Mouse (Mus musculus): ENCODE results near the gene Kank2. TPM values are rescaled to one million over a fixed set of nuclear protein-coding genes. Genes with fewer than 3 reads are reported as not detected.
"Not testable (repeated sequence)": the region's sequence is repeated elsewhere in the genome, so short reads cannot be mapped to it uniquely, and the experiment has no call there.

Gene Kank2
- polyA plus RNA-seq, 1 experiment: 44.7 TPM

DNA sequence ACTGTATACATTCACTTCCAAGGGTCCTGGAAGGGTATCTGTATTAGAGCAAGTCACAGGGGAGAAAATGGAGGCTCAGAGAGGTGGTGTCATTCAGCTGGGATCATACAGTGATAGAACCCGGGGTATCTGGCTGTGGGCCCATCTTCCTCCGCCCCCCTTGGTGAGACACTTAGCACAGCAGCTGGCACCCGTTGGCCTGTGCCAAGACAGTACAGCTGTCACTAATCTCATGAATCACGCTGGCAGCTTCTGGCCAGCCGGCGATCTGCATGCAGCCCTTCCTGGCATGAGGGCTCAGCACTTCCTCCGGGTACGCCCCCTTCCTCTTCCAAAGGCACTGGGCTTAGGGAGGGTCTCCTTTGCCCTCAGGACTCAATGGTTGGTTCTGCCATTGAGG, 5.9 kb downstream of the Kank2 start:
- peaks cover 28% of the 10 kb centered on the region for H3K4me1 ChIP-seq (ENCODE audit: control insufficient read depth, insufficient read depth, low read length)
- whole genome bisulfite sequencing: 4% methylated on average over 8 of the region's 8 CpGs
- peak; percentile 44 to 52 for DNase-seq
- no peaks in the 10 kb centered on the region for H3K27me3 ChIP-seq (ENCODE audit: control insufficient read depth, insufficient read depth, low read length)
- peak overlapping the region; percentile 65 for H3K27ac ChIP-seq (ENCODE audit: insufficient read depth, low read length)
- peak overlapping the region; percentile 69 for H3K4me3 ChIP-seq (replicated peaks; ENCODE audit: insufficient read depth, low read depth, low read length)
- TF ChIP-seq POLR2A (IDR thresholded peaks at IDR 0.05; ENCODE audit: borderline replicate concordance, insufficient read depth, low read length): no peak
- TF ChIP-seq CTCF (IDR thresholded peaks at IDR 0.05; ENCODE audit: borderline replicate concordance, insufficient read depth, low read depth, low read length): no peak

DNA sequence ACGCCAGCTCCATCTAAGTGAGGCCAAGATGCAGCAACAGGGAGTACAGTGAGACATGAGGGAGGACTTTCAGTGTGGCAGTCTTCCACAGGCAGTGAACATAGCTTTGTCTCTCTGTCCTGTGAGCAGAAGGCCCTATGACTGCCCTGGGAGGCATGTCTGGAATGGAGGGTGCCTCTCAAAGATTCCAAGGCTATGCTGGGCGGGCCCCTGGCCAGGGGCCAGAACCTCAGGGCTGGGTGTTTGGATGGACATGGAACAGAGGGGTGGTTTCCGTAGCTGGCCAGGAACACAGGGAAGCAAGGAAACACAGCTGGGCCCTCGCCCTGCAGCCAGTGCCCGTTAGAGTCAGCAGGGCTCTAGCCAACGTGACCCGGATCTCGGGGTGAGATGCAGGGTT, 6.7 kb downstream of the Kank2 start:
- WGBS: 12% methylated on average over 8 of the region's 8 CpGs

DNA sequence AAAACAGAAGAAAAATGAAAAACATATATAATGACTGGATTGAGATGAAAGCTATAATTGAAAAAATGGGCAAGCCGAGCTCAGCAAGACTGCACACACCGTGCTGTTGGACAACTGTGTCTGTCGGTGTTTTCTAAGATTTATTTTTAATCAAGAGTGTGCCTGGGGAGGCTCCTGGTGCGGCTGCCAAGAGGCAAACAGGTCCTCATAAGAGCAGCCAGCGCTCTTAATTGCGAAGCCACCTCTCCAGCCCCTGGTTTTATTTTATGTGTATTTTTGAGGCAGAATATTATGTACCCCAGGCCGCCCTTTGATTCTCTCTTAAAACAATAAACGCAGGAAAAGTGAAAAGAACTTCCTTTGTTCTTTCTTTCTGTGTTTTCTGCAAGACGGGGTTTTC, 10.3 kb downstream of the Kank2 start:
- H3K4me3 ChIP-seq (replicated peaks; ENCODE audit: insufficient read depth, low read depth, low read length): no peak overlapping the region
- TF ChIP-seq CTCF (IDR thresholded peaks at IDR 0.05; ENCODE audit: borderline replicate concordance, insufficient read depth, low read depth, low read length): no peak
- TF ChIP-seq POLR2A (IDR thresholded peaks at IDR 0.05; ENCODE audit: borderline replicate concordance, insufficient read depth, low read length): no peak
- 38% methylated on average over 9 of the region's 9 CpGs for whole genome bisulfite sequencing
- peaks cover 20% of the 10 kb centered on the region for H3K4me1 ChIP-seq (ENCODE audit: control insufficient read depth, insufficient read depth, low read length)
- no peaks in the 10 kb centered on the region for H3K27me3 ChIP-seq (ENCODE audit: control insufficient read depth, insufficient read depth, low read length)
- H3K27ac ChIP-seq (ENCODE audit: insufficient read depth, low read length): no peak overlapping the region
- DNase-seq: no peak

More for the DNA sequence above, 6.7 kb downstream of the Kank2 start:
- no peaks in the 10 kb centered on the region for H3K27me3 ChIP-seq (ENCODE audit: control insufficient read depth, insufficient read depth, low read length)
- peak overlapping the region; percentile 59 for H3K4me3 ChIP-seq (replicated peaks; ENCODE audit: insufficient read depth, low read depth, low read length)
- TF ChIP-seq POLR2A (IDR thresholded peaks at IDR 0.05; ENCODE audit: borderline replicate concordance, insufficient read depth, low read length) (no peak), CTCF (IDR thresholded peaks at IDR 0.05; ENCODE audit: borderline replicate concordance, insufficient read depth, low read depth, low read length) (no peak)
- H3K27ac ChIP-seq (ENCODE audit: insufficient read depth, low read length): peak overlapping the region; percentile 65
- DNase-seq: no peak
- peaks cover 29% of the 10 kb centered on the region for H3K4me1 ChIP-seq (ENCODE audit: control insufficient read depth, insufficient read depth, low read length)

DNA sequence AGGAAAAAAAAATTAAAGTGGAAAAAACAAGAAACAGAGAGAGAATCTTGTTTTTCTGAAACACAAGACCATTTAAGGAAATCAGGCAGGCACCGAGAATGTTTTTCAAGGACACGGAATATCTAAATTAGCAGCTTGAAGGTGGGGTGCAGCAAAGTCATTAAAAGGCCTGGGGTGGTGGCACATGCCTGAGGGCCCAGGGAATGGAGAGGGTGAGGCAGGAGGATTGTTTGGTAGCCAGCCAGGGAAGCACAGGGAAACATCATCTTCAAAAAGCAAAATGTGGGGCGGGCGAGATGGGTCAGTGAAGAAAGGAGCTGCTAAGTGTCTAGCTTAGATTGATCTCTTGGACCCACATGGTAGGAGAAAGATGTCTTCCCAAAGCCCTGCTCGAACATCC, 10.9 kb downstream of the Kank2 start:
- H3K27me3 ChIP-seq (ENCODE audit: control insufficient read depth, insufficient read depth, low read length): no peaks in the 10 kb centered on the region
- H3K4me1 ChIP-seq (ENCODE audit: control insufficient read depth, insufficient read depth, low read length): peaks cover 20% of the 10 kb centered on the region
- H3K4me3 ChIP-seq (replicated peaks; ENCODE audit: insufficient read depth, low read depth, low read length): no peak overlapping the region
- DNase-seq: no peak
- TF ChIP-seq CTCF (IDR thresholded peaks at IDR 0.05; ENCODE audit: borderline replicate concordance, insufficient read depth, low read depth, low read length): no peak
- TF ChIP-seq POLR2A (IDR thresholded peaks at IDR 0.05; ENCODE audit: borderline replicate concordance, insufficient read depth, low read length): no peak
- no peak overlapping the region for H3K27ac ChIP-seq (ENCODE audit: insufficient read depth, low read length)
- 68% methylated on average over 5 of the region's 5 CpGs for WGBS

DNA sequence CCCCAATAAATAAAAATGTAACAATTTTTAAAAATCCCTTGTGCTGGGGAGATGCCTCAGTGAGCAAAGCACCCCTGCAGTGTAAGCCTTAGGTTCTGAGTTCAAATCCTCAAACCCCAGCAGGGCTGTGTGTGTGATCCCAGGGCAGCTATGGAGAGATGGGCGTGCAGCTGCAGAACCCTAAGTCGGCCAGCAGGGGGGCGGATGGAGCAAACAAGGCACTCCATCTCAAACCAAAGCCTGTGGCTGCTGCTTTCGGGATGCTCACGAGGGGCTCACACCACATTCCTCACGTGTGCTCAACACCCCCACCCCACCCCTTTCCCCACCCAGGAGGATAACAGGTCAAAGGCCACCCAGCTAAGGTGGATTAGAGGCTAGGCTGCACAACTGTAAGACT, 11.6 kb downstream of the Kank2 start:
- H3K4me3 ChIP-seq (replicated peaks; ENCODE audit: insufficient read depth, low read depth, low read length): no peak overlapping the region

DNA sequence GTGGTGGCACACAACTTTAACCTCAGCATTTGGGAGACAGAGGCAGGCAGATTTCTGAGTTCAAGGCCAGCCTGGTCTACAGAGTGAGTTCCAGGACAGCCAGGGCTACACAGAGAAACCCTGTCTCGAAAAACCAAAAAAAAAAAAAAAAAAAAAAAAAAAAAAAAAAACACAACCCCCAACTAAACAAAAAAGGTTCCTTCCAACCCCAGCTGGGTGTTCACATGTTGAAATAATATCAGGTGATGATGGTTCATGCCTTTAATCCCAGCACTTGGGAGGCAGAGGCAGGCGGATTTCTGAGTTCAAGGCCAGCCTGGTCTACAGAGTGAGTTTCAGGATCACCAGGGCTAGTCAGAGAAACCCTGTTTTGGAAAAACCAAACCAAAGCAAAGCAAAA, 12.2 kb downstream of the Kank2 start:
- DNase-seq; H3K27me3 ChIP-seq (ENCODE audit: control insufficient read depth, insufficient read depth, low read length); H3K27ac ChIP-seq (ENCODE audit: insufficient read depth, low read length); H3K4me3 ChIP-seq (replicated peaks; ENCODE audit: insufficient read depth, low read depth, low read length): not testable (repeated sequence)
- WGBS: 69% methylated on average over 2 of the region's 2 CpGs
- H3K4me1 ChIP-seq (ENCODE audit: control insufficient read depth, insufficient read depth, low read length): peaks cover 23% of the 10 kb centered on the region

More for the DNA sequence above, 11.6 kb downstream of the Kank2 start:
- DNase-seq: peak; percentile 68
- Histone ChIP-seq H3K27me3 (ENCODE audit: control insufficient read depth, insufficient read depth, low read length) (no peaks in the 10 kb centered on the region), H3K27ac (ENCODE audit: insufficient read depth, low read length) (no peak overlapping the region), H3K4me1 (ENCODE audit: control insufficient read depth, insufficient read depth, low read length) (peaks cover 23% of the 10 kb centered on the region)
- 16% methylated on average over 6 of the region's 6 CpGs for WGBS
- peak; percentile 68 for TF ChIP-seq CTCF (IDR thresholded peaks at IDR 0.05; ENCODE audit: borderline replicate concordance, insufficient read depth, low read depth, low read length)
- no peak for TF ChIP-seq POLR2A (IDR thresholded peaks at IDR 0.05; ENCODE audit: borderline replicate concordance, insufficient read depth, low read length)

DNA sequence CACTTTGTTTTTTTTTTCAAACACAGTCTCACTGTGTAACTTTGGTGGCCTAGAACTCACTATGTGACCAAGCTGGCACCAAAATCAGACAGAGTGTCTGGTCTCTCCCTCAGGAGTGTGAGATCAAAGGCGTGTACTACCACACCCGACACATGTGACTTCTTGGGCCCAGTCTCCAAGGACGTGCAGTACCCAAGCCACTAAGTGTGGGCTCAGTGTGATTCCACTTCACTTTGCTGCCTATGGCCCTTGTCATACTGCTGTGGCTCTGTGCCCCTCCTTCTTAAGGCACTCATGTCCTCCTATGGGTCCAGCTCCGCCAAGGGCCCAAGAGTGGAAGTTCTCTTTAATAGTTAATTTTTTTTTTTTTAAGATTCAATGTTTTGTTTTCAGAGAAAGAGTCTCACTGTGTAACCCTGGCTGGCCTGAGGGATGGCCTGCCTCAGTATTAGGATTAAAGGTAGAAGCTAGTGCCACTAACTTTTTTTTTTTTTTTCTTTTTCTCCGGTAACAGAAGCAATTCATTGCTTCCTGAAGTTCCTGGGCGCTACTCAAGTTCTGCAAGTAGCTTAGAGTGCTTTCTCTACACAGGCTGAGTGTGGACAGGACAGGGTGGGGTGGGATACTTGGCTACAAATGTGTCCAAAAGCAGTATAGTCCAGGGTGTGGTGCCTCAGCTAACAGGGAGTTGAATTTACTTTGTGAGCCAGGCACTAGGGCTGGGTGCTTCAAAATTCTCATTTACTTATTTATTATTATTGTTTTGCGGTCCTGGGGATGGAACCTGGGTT, 13.8 kb downstream of the Kank2 start:
- 84% methylated on average over 7 of the region's 7 CpGs for WGBS
- DNase-seq: no peak
- Histone ChIP-seq H3K27ac (ENCODE audit: insufficient read depth, low read length) (no peak overlapping the region), H3K4me3 (replicated peaks; ENCODE audit: insufficient read depth, low read depth, low read length) (no peak overlapping the region), H3K4me1 (ENCODE audit: control insufficient read depth, insufficient read depth, low read length) (peaks cover 18% of the 10 kb centered on the region), H3K27me3 (ENCODE audit: control insufficient read depth, insufficient read depth, low read length) (no peaks in the 10 kb centered on the region)
- TF ChIP-seq POLR2A (IDR thresholded peaks at IDR 0.05; ENCODE audit: borderline replicate concordance, insufficient read depth, low read length): no peak
- no peak for TF ChIP-seq CTCF (IDR thresholded peaks at IDR 0.05; ENCODE audit: borderline replicate concordance, insufficient read depth, low read depth, low read length)

Data from cerebellum, adult 2 months (tissue).